Mouse (Mus musculus): ENCODE results near the gene Fitm2. TPM values are rescaled to one million over a fixed set of nuclear protein-coding genes. Genes with fewer than 3 reads are reported as not detected.
A peak's percentile ranks its signal among the peaks of the same experiment; 100 is the strongest.

The Fitm2 gene
- polyA plus RNA-seq, 1 experiment = 24.6 TPM

DNA sequence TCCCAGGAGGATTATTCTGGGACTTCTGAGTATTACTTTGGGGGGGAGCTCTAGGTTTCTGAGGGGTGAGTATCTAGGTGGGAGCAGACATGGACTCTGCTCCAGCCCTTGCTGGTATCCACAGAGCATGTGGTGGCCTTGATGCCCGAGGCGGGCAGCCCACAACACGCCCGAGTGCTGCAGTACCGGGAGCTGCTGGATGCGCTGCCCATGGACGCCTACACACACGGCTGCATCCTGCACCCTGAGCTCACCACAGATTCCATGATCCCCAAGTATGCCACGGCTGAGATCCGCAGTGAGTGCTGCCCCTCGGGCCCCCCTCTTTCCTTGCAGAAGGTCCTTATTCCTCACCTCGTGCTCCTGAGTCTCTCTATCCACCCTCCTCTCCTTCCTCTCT lies 25.1 kb downstream of the Fitm2 start:
- no peaks in the 10 kb centered on the region for H3K36me3 ChIP-seq (ENCODE audit: control insufficient read depth, insufficient read depth)
- TF ChIP-seq REST (IDR thresholded peaks at IDR 0.05; ENCODE audit: insufficient read depth, insufficient read length) (no peak), USF1 (IDR thresholded peaks at IDR 0.05; ENCODE audit: low read depth) (no peak), POLR2AphosphoS2 (IDR thresholded peaks at IDR 0.05; ENCODE audit: insufficient read length, low read depth) (no peak), SRF (IDR thresholded peaks at IDR 0.05; ENCODE audit: control insufficient read depth, insufficient read length, low read depth) (no peak), CEBPB (IDR thresholded peaks at IDR 0.05; ENCODE audit: insufficient read depth, poor library complexity, severe bottlenecking) (no peak), MYOG (IDR thresholded peaks at IDR 0.05; ENCODE audit: control insufficient read depth in 1 of 3, insufficient read depth in 1 of 3, insufficient read length in 2 of 3, low read depth in 2 of 3) (no peak), TCF12 (IDR thresholded peaks at IDR 0.05; ENCODE audit: insufficient read depth, poor library complexity, severe bottlenecking) (no peak), TCF3 (IDR thresholded peaks at IDR 0.05; ENCODE audit: insufficient read length, low read depth) (no peak), POLR2A (IDR thresholded peaks at IDR 0.05; ENCODE audit: insufficient read length, low read depth) (no peak)
- no peak overlapping the region for H3ac ChIP-seq (ENCODE audit: control insufficient read depth, insufficient read length)
- no peaks in the 10 kb centered on the region for H3K79me2 ChIP-seq (ENCODE audit: control insufficient read depth, insufficient read depth)
- no peak overlapping the region for H3K4me3 ChIP-seq
- no peak overlapping the region for H3K4me2 ChIP-seq (ENCODE audit: low read depth)
- H3K27me3 ChIP-seq (ENCODE audit: control insufficient read depth, insufficient read depth, insufficient read length) = peaks cover 57% of the 10 kb centered on the region

GRCm38 (mm10) chr2:163444017-163444416 lies 28.4 kb downstream of the Fitm2 start:
- no peak overlapping the region for H3K4me3 ChIP-seq
- H3K79me2 ChIP-seq (ENCODE audit: control insufficient read depth, insufficient read depth) = no peaks in the 10 kb centered on the region
- no peak for TF ChIP-seq MAX (IDR thresholded peaks at IDR 0.05; ENCODE audit: low read depth)
- TF ChIP-seq SRF (IDR thresholded peaks at IDR 0.05; ENCODE audit: control insufficient read depth, insufficient read length, low read depth) = no peak
- no peak for TF ChIP-seq TCF12 (IDR thresholded peaks at IDR 0.05; ENCODE audit: insufficient read depth, poor library complexity, severe bottlenecking)
- TF ChIP-seq CEBPB (IDR thresholded peaks at IDR 0.05; ENCODE audit: insufficient read depth, poor library complexity, severe bottlenecking) = no peak
- TF ChIP-seq E2F4 (IDR thresholded peaks at IDR 0.05; ENCODE audit: insufficient read depth) = no peak
- TF ChIP-seq TCF3 (IDR thresholded peaks at IDR 0.05; ENCODE audit: insufficient read length, low read depth) = no peak
- no peak for TF ChIP-seq MYOG (IDR thresholded peaks at IDR 0.05; ENCODE audit: control insufficient read depth in 1 of 3, insufficient read depth in 1 of 3, insufficient read length in 2 of 3, low read depth in 2 of 3)
- no peak for TF ChIP-seq USF1 (IDR thresholded peaks at IDR 0.05; ENCODE audit: low read depth)
- TF ChIP-seq POLR2A (IDR thresholded peaks at IDR 0.05; ENCODE audit: insufficient read length, low read depth) = no peak
- no peak for TF ChIP-seq REST (IDR thresholded peaks at IDR 0.05; ENCODE audit: insufficient read depth, insufficient read length)
- no peak for TF ChIP-seq MYOD1 (IDR thresholded peaks at IDR 0.05; ENCODE audit: control insufficient read depth in 1 of 3, insufficient read length in 2 of 3, low read depth in 2 of 3)
- H3ac ChIP-seq (ENCODE audit: control insufficient read depth, insufficient read length) = no peak overlapping the region
- no peak overlapping the region for H3K4me2 ChIP-seq (ENCODE audit: low read depth)
- H3K27me3 ChIP-seq (ENCODE audit: control insufficient read depth, insufficient read depth, insufficient read length) = peaks cover 49% of the 10 kb centered on the region
- no peaks in the 10 kb centered on the region for H3K36me3 ChIP-seq (ENCODE audit: control insufficient read depth, insufficient read depth)

DNA sequence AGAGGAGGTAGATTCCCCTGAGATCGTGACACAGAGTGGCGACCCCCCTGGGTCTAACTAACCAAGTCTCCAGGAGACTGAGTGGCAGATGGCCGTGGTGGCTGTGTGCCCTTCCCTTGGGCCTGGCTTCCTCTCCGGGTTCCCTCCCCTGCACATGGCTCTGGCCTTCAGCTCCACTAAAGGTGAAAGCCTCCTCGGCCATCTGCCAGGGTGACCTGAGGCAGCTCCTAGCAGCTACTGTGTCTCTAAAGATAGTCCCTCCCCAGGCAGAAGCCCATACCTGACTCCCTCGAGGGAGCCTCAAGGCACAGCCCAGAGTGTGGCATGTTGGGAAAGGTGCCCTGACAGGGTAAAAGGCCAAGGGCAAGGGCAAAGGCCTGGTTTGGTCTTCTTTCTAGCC lies 28.9 kb downstream of the Fitm2 start:
- Histone ChIP-seq H3K27me3 (ENCODE audit: control insufficient read depth, insufficient read depth, insufficient read length) (peaks cover 54% of the 10 kb centered on the region), H3K4me2 (ENCODE audit: low read depth) (no peak overlapping the region), H3K79me2 (ENCODE audit: control insufficient read depth, insufficient read depth) (no peaks in the 10 kb centered on the region), H3ac (ENCODE audit: control insufficient read depth, insufficient read length) (no peak overlapping the region), H3K4me3 (no peak overlapping the region), H3K36me3 (ENCODE audit: control insufficient read depth, insufficient read depth) (no peaks in the 10 kb centered on the region)
- TF ChIP-seq E2F4 (IDR thresholded peaks at IDR 0.05; ENCODE audit: insufficient read depth) (no peak), MAX (IDR thresholded peaks at IDR 0.05; ENCODE audit: low read depth) (no peak), POLR2A (IDR thresholded peaks at IDR 0.05; ENCODE audit: insufficient read length, low read depth) (no peak), SRF (IDR thresholded peaks at IDR 0.05; ENCODE audit: control insufficient read depth, insufficient read length, low read depth) (no peak), USF1 (IDR thresholded peaks at IDR 0.05; ENCODE audit: low read depth) (no peak), CEBPB (IDR thresholded peaks at IDR 0.05; ENCODE audit: insufficient read depth, poor library complexity, severe bottlenecking) (no peak), POLR2AphosphoS2 (IDR thresholded peaks at IDR 0.05; ENCODE audit: insufficient read length, low read depth) (no peak), MYOD1 (IDR thresholded peaks at IDR 0.05; ENCODE audit: control insufficient read depth in 1 of 3, insufficient read length in 2 of 3, low read depth in 2 of 3) (no peak), TCF12 (IDR thresholded peaks at IDR 0.05; ENCODE audit: insufficient read depth, poor library complexity, severe bottlenecking) (no peak), REST (IDR thresholded peaks at IDR 0.05; ENCODE audit: insufficient read depth, insufficient read length) (no peak), MYOG (IDR thresholded peaks at IDR 0.05; ENCODE audit: control insufficient read depth in 1 of 3, insufficient read depth in 1 of 3, insufficient read length in 2 of 3, low read depth in 2 of 3) (no peak), TCF3 (IDR thresholded peaks at IDR 0.05; ENCODE audit: insufficient read length, low read depth) (no peak)

DNA sequence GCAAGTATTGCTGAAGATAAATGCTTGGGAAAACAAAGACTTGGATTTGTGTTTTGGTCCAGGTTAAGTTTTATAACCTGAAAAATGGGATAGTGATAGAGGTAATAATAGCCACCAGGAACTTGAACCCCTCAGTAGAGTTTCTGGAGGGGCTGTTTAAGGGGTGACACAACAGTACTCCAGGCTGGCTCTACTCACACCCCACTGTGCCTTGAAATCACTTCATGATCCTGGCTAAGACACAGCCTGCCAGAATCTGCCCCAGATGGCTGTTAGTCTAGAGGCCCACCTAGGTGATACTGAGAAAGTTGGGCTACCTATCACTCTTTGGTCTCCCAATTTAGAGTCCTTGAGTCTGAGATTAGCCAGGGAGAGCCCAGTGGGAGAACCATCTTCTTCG lies 32.9 kb downstream of the Fitm2 start:
- H3K36me3 ChIP-seq (ENCODE audit: control insufficient read depth, insufficient read depth) = no peaks in the 10 kb centered on the region
- H3ac ChIP-seq (ENCODE audit: control insufficient read depth, insufficient read length) = no peak overlapping the region
- H3K27me3 ChIP-seq (ENCODE audit: control insufficient read depth, insufficient read depth, insufficient read length) = peaks cover 34% of the 10 kb centered on the region
- TF ChIP-seq REST (IDR thresholded peaks at IDR 0.05; ENCODE audit: insufficient read depth, insufficient read length) = no peak
- H3K4me2 ChIP-seq (ENCODE audit: low read depth) = no peak overlapping the region
- no peak overlapping the region for H3K4me3 ChIP-seq
- no peaks in the 10 kb centered on the region for H3K79me2 ChIP-seq (ENCODE audit: control insufficient read depth, insufficient read depth)

DNA sequence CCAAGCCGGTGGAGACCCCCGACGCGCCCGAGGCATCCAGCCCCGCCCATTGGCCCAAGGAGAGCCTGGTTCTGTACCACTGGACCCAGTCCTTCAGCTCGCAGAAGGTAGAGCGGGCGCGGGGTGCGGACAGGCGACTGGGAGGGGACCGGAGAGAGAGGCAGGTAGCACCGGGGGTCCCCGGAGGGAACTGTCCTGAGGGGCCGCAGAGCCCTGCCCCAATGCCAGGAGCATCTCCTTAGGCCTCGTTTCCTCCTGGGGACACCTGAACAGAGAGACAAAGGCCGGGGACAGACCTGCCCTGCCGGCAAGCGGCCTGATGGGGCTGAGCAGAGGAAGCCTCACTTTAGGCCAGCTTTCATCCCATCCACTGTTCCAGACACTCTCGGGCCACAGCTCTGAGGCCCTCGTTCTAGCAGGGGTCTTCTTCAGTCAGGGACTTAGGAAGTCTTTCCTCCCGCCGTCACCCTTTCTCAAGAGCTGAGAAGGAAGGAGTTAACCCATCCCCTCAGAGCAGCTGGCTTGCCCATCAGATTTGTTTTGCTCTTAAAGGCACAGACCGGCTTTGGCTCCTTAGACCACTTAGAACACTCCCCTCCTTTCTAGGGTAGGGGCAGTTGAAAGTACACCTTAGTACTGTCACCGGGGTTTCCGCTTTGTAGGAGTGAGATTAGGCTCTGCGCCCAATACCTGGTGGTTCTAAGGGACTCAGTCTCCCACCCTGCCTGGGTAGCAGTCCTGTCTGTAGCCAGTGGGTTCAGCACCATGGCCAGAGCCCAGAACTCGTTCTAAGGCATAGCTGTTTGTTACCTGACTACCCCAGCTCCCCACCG lies 33.6 kb downstream of the Fitm2 start:
- TF ChIP-seq USF1 (IDR thresholded peaks at IDR 0.05; ENCODE audit: low read depth) (no peak), E2F4 (IDR thresholded peaks at IDR 0.05; ENCODE audit: insufficient read depth) (no peak), MYOG (IDR thresholded peaks at IDR 0.05; ENCODE audit: control insufficient read depth in 1 of 3, insufficient read depth in 1 of 3, insufficient read length in 2 of 3, low read depth in 2 of 3) (no peak), SRF (IDR thresholded peaks at IDR 0.05; ENCODE audit: control insufficient read depth, insufficient read length, low read depth) (no peak), CEBPB (IDR thresholded peaks at IDR 0.05; ENCODE audit: insufficient read depth, poor library complexity, severe bottlenecking) (no peak), REST (IDR thresholded peaks at IDR 0.05; ENCODE audit: insufficient read depth, insufficient read length) (peak; percentile 96), POLR2AphosphoS2 (IDR thresholded peaks at IDR 0.05; ENCODE audit: insufficient read length, low read depth) (no peak), MAX (IDR thresholded peaks at IDR 0.05; ENCODE audit: low read depth) (no peak)
- peaks cover 28% of the 10 kb centered on the region for H3K27me3 ChIP-seq (ENCODE audit: control insufficient read depth, insufficient read depth, insufficient read length)
- no peak overlapping the region for H3K4me2 ChIP-seq (ENCODE audit: low read depth)
- no peak overlapping the region for H3ac ChIP-seq (ENCODE audit: control insufficient read depth, insufficient read length)
- H3K79me2 ChIP-seq (ENCODE audit: control insufficient read depth, insufficient read depth) = no peaks in the 10 kb centered on the region
- H3K36me3 ChIP-seq (ENCODE audit: control insufficient read depth, insufficient read depth) = no peaks in the 10 kb centered on the region
- no peak overlapping the region for H3K4me3 ChIP-seq

All from myocyte (in vitro differentiated cells).